Mouse (Mus musculus) liver, embryonic 14.5 days (tissue): ENCODE data around the gene Pde4d. TPM values are rescaled to one million over a fixed set of nuclear protein-coding genes. Genes with fewer than 3 reads are reported as not detected.
A peak's percentile ranks its signal among the peaks of the same experiment; 100 is the strongest.

Experiments
- ATAC-seq: fragments of 200-750 bp; cut with Nextera tagmentation; 2 replicates; pipeline ENCODE4 v1.8.0; 2017; ENCODE audit warnings: moderate number of reproducible peaks, mild to moderate bottlenecking, moderate library complexity; ENCODE audit not compliant: insufficient read depth
- DNase-seq, 3 experiments: peaks; one replicate each; pipeline ENCODE4 v3.0.0-alpha.2; 2012 to 2013; ENCODE audit warnings: low read depth in 3 of 3, low spot score in 3 of 3
- H3K27ac ChIP-seq: fragments of 300-500 bp; sonication (generic); 2 replicates; pipeline ENCODE4 v1.5.1; 2014; ENCODE audit warnings: moderate library complexity, mild to moderate bottlenecking, control low read depth, inconsistent platforms
- H3K27me3 ChIP-seq: fragments of 300-500 bp; sonication (generic); 2 replicates; pipeline ENCODE4 v1.6.1; 2014; ENCODE audit warnings: mild to moderate bottlenecking, low read length, moderate library complexity; ENCODE audit not compliant: control insufficient read depth, insufficient read depth
- H3K36me3 ChIP-seq: fragments of 300-500 bp; sonication (generic); replicated peaks from 2 replicates; pipeline ENCODE4 v1.6.1; 2014; ENCODE audit warnings: low read depth; ENCODE audit not compliant: control insufficient read depth, insufficient read depth
- H3K4me1 ChIP-seq, 2 experiments: fragments of 200-500 bp in 1 of 2; fragments of 300-500 bp in 1 of 2; sonication (generic) in 1 of 2; replicated peaks; 2 replicates each; pipeline ENCODE4 v1.6.1; 2012 to 2014; ENCODE audit warnings: antibody characterized with exemption in 1 of 2, inconsistent platforms in 1 of 2, low read length in 1 of 2; ENCODE audit not compliant: control insufficient read depth in 2 of 2, insufficient read depth in 2 of 2
- H3K4me2 ChIP-seq: fragments of 300-500 bp; sonication (generic); 2 replicates; pipeline ENCODE4 v1.6.1; 2014; ENCODE audit warnings: low read depth, mild to moderate bottlenecking, control low read depth, moderate library complexity
- H3K4me3 ChIP-seq, 2 experiments: fragments of 200-500 bp in 1 of 2; fragments of 300-500 bp in 1 of 2; sonication (generic) in 1 of 2; 2 replicates each; pipeline ENCODE4 v1.5.1; 2012 to 2014; ENCODE audit warnings: low read depth in 2 of 2, low read length in 2 of 2, mild to moderate bottlenecking in 2 of 2, control low read depth in 1 of 2, inconsistent platforms in 1 of 2, moderate library complexity in 1 of 2; ENCODE audit not compliant: insufficient read depth in 1 of 2
- H3K9ac ChIP-seq: fragments of 300-500 bp; sonication (generic); replicated peaks from 2 replicates; pipeline ENCODE4 v1.6.1; 2014; ENCODE audit warnings: mild to moderate bottlenecking, control low read depth, moderate library complexity
- H3K9me3 ChIP-seq: fragments of 300-500 bp; sonication (generic); 2 replicates; pipeline ENCODE4 v1.6.1; 2016; ENCODE audit warnings: low read length, mixed read lengths; ENCODE audit not compliant: control insufficient read depth
- CTCF ChIP-seq: IDR thresholded peaks from 2 replicates; pipeline ENCODE4 v1.5.1; 2016; ENCODE audit warnings: antibody characterized with exemption, low read depth, control low read depth
- EP300 ChIP-seq: IDR thresholded peaks from 2 replicates; pipeline ENCODE4 v1.6.1; 2016; ENCODE audit warnings: antibody characterized with exemption, low read depth
- WGBS: fragments of 180-500 bp; shearing (Covaris S2); extraction: QIAGEN DNeasy Blood & Tissue Kit; methylation state at CpG from one replicate; pipeline ENCODE4 v1.1.7; 2014; ENCODE audit not compliant: insufficient replicate concordance; 5-methylcytosine and 5-hydroxymethylcytosine counted together
- polyA plus RNA-seq, 2 experiments: library from polyadenylated mRNA; depleted of rRNA in 1 of 2; stranded (reverse) in 1 of 2; unstranded in 1 of 2; fragments of >200 nt; fragmentation: Nextera tagmentation in 1 of 2; extraction: Ambion mirVana in 1 of 2; gene quantifications; 2 replicates each; pipeline versions ENCODE4 v1.2.1 to v1.2.3; 2012 to 2014

Pde4d gene
- polyA plus RNA-seq, 2 experiments, result 4.9 to 8.6 TPM

DNA sequence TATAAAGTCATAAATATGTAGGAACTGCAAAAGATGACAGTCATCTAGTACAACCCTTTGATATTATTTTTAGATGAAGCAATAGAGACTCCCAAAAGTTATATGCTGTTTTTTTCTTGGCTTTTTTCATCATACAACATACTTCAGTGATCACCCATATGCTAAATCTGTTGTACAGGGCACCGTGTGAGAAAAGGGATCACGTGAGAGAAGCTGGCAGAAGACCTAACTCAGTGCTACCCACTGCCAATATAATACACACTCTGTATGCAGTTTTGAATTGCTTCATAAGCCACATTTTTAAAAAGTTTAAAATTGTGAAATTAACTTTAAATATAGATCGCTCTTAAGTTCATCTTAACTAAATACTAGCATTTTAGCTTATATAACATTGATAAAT, 1211.6 kb downstream of the Pde4d start:
- H3K4me1 ChIP-seq, result peaks cover 32% of the 10 kb centered on the region in 2 experiments

DNA sequence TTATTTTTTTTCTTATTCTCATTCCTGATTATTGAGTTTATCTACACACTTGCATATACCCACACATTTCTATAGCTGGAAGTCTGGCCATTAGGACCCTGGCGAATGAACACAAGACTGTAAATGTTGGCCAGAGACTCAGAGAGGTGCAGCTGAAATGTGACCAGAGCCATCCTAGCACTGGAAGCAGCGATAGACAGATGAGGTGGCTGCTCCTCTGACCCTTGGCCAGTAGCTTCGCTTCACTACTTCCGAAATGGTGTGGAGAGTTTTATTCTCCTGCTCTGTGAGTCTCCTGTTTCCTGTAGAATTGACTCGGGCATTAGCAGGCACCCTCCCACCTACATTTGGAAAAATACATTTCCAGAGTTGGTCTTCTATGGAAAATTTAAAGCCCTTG, 1212.4 kb downstream of the Pde4d start:
- Histone ChIP-seq H3K36me3 (no peaks in the 10 kb centered on the region), H3K9ac (no peak overlapping the region), H3K4me1 (peaks cover 33% of the 10 kb centered on the region in 2 experiments)

More for the DNA sequence above, 1211.6 kb downstream of the Pde4d start:
- TF ChIP-seq CTCF, result no peak
- no peak for TF ChIP-seq EP300
- Histone ChIP-seq H3K4me2 (no peak overlapping the region), H3K27ac (no peak overlapping the region), H3K9me3 (no peaks in the 10 kb centered on the region), H3K36me3 (no peaks in the 10 kb centered on the region), H3K27me3 (no peaks in the 10 kb centered on the region), H3K9ac (no peak overlapping the region), H3K4me3 (no peak overlapping the region)
- DNase-seq, result no peak
- WGBS, result 88% methylated on average over 3 of the region's 3 CpGs
- ATAC-seq, result no peak

DNA sequence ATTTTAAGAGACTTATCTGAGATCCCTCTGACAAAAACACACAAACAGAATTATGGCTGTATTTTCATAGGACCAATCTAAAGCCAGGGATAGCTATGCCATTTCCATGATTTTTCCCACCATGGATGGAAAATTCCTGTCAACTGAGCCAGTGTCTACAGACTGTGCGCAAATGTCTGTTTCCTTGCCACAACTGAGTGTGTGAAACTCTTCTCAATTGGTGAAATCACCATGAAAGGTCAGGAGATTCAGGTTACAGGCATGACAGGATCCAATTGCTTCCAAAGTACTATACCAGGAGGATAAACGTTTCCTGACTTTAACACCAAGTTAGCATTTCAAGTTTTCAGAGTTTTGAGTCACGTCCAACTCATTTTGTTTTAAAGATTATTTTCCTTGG, 1213.0 kb downstream of the Pde4d start:
- ATAC-seq, result no peak
- no peaks in the 10 kb centered on the region for H3K27me3 ChIP-seq
- H3K27ac ChIP-seq, result no peak overlapping the region
- no peak overlapping the region for H3K4me3 ChIP-seq
- DNase-seq, result no peak
- H3K9ac ChIP-seq, result no peak overlapping the region
- H3K9me3 ChIP-seq, result no peaks in the 10 kb centered on the region
- no peak overlapping the region for H3K4me2 ChIP-seq
- peaks cover 30 to 32% of the 10 kb centered on the region in 2 experiments for H3K4me1 ChIP-seq
- H3K36me3 ChIP-seq, result no peaks in the 10 kb centered on the region
- TF ChIP-seq EP300, result no peak
- no peak for TF ChIP-seq CTCF
- 72% methylated on average over 3 of the region's 3 CpGs for WGBS

More for the DNA sequence above, 1212.4 kb downstream of the Pde4d start:
- Histone ChIP-seq H3K27ac (peak overlapping the region; percentile 23), H3K4me3 (no peak overlapping the region), H3K4me2 (no peak overlapping the region), H3K9me3 (no peaks in the 10 kb centered on the region), H3K27me3 (no peaks in the 10 kb centered on the region)
- WGBS, result 69% methylated on average over 5 of the region's 5 CpGs
- no peak for TF ChIP-seq EP300
- TF ChIP-seq CTCF, result no peak
- ATAC-seq (no peak), DNase-seq (no peak)

DNA sequence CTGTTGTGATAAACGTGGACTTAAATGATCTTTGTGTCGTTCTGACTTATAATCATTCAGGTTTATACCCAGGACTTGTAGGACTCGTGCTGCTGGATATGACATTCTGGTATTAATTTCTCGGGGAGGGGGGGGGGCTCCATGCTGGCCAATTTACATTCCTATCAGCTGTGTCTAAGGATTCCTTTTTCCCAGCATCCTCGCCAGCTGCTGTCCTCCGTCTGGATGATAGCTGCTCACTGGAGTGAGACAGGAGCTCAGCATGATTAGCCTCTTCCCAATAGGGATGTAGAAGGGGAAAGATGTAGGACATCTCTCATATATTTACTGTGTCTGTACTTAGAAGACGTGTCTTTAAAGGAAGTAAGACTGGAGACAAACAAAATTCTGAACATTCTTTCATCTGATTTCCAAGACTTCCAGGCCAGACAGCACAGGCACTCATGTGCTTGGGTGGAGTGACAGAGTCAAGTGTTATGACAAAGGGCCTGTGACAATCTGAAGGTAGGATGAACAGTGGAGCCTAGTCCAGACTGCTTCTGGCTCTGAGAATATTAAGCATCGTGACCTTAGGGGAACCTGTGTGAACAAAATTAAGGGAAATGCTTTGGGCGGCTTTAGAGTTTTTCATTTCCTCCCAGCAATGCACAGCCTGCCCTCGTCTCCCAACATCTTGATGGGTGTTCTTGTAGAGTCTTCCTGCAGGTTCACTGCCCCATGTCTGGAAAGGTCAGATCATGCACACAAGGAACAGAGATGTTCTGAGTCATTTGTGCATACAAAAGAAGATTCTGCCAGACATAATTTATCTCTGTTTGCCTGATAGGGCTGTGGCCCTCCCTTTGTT, 1215.4 kb downstream of the Pde4d start:
- ATAC-seq (peak; percentile 58), DNase-seq (no peak)
- Histone ChIP-seq H3K36me3 (no peaks in the 10 kb centered on the region), H3K9ac (peak overlapping the region; percentile 53), H3K27me3 (no peaks in the 10 kb centered on the region), H3K4me1 (peaks cover 41 to 50% of the 10 kb centered on the region in 2 experiments), H3K27ac (peak overlapping the region; percentile 82), H3K4me2 (peak overlapping the region; percentile 57), H3K4me3 (no peak overlapping the region), H3K9me3 (no peaks in the 10 kb centered on the region)
- TF ChIP-seq EP300, result no peak
- TF ChIP-seq CTCF, result no peak
- 48% methylated on average over 10 of the region's 10 CpGs for WGBS

- no peaks in the 10 kb centered on the region for H3K9me3 ChIP-seq
- peak; percentile 97 for ATAC-seq
- peak overlapping the region in 1 of 2 experiments; percentile 15; a peak in 1 of 4 replicates for H3K4me3 ChIP-seq
- 11% methylated on average over 10 of the region's 10 CpGs for WGBS
- DNase-seq, result peak; percentile 68 to 71 (median 69)
- peaks cover 41 to 56% of the 10 kb centered on the region in 2 experiments for H3K4me1 ChIP-seq
- H3K27ac ChIP-seq, result peak overlapping the region; percentile 82
- peak overlapping the region; percentile 53 for H3K9ac ChIP-seq
- peak overlapping the region; percentile 57 for H3K4me2 ChIP-seq
- H3K36me3 ChIP-seq, result no peaks in the 10 kb centered on the region
- TF ChIP-seq EP300, result peak; percentile 92
- TF ChIP-seq CTCF, result no peak
- H3K27me3 ChIP-seq, result no peaks in the 10 kb centered on the region
Observed at GRCm38 (mm10) chr13:109665803-109666403, 1216.2 kb downstream of the Pde4d start.
